Mouse (Mus musculus) lung, adult 10 weeks (tissue): ENCODE data around the gene Nfx1. TPM values are rescaled to one million over a fixed set of nuclear protein-coding genes. Genes with fewer than 3 reads are reported as not detected.

Source experiments
- polyA plus RNA-seq: library from polyadenylated mRNA; stranded (reverse); fragments of 350-450 nt; fragmentation: Illumina TruSeq; extraction: RNeasy Lipid Tissue Mini Kit (QIAGEN cat#74804); gene quantifications from one replicate; pipeline ENCODE4 v1.2.3, GENCODE M21; 2014; ENCODE audit warnings: low read depth, low replicate concordance; ENCODE audit not compliant: insufficient read depth

Gene Nfx1
- polyA plus RNA-seq, result 18.6 TPM

DNA sequence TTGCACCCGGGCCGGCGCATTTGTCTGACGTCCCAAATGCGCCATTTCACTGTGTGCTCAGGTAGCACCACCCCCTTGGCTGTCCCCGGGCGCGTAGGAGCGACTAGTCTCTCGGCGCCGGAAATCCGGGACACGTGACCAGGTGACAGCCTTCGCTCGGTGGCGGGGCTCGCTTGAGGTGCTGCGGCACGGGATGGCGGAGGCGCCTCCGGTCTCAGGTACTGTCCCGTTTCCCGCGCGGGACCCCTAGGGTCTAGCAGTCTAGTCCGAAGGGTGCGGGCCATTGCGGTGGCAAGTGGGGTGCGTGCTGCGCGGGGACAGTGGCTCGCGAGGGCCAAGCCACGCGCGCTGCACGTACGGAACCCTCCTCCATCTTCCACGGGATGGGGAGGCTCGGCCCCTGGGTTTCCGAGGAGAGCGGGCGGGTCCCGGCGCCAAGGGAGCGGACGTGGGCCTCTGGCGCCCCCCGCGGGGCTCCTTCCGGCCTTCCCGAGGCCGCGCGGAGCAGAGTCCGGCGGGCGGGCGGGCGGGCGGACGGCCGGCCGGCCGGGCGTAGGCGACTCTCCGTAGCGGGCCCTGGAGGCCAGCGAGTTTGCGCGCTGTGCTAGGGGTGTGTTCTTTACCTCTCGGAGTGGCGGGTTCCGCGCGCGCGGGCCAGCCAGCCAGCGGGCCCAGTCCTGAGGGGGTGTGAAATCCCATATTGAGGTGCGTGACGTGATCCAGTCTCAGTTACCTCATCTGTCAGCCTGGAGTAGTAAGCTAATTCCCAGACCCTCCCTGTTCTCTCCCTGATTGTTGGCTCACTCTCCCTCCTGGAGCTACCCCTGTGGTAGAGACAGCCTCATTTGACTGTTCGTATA is at the start of gene Nfx1:
TSS of gene Nfx1 (plus strand) at position 65 of the 860 bp plus-strand sequence.

DNA sequence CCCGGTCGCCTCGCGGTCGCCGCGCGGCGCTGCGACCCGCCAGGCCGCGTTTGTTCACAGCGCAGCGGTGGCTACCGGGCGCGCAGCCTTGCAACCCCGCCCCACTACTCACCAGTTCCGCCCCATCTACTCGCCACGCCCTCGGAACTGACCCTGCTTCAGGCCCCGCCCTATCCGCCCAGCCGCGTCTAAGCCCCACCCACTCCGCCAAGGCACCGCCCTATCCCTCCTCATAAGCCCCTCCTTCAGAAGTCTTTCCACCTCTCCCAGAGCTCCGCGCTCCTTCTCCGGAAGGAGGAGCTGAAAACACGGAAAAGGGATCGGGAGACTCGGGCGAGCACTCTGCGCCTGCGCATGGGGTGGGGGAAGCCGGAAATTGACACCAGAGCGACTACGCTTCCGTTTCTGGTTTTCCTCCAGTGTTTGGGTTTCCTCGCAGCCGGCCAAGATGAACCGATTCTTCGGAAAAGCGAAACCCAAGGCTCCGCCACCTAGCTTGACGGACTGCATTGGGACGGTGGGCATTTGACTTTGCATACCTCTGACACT is 22.5 kb upstream of the Nfx1 start, which contains the start of the genes Bag1 and Chmp5:
TSS of gene Bag1 (minus strand) at position 135 of the 549 bp plus-strand sequence.
TSS of gene Chmp5 (plus strand) at position 248 of the 549 bp plus-strand sequence.

GRCm38 (mm10) chr4:41047524-41048271 is 77.0 kb downstream of the Nfx1 start, which contains the start of gene Aqp7:
Aqp7 (minus strand) TSS chr4:41048139.

Other genes with a start within 250 kb of the Nfx1 start
- gene Dnaja1, start 248.8 kb upstream of the Nfx1 start, polyA plus RNA-seq, result 153 TPM
- gene Smu1, start 213.0 kb upstream of the Nfx1 start, polyA plus RNA-seq, result 52.3 TPM
- gene B4galt1, start 116.9 kb upstream of the Nfx1 start, polyA plus RNA-seq, result 39.3 TPM
- 10.8 TPM for gene Spink4, start 50.9 kb upstream of the Nfx1 start, polyA plus RNA-seq
- 295 TPM for gene Bag1, start 22.6 kb upstream of the Nfx1 start, polyA plus RNA-seq
- gene Chmp5, start 22.5 kb upstream of the Nfx1 start, polyA plus RNA-seq, result 140 TPM
- gene Aqp7, start 77.2 kb downstream of the Nfx1 start, polyA plus RNA-seq, result 0.91 TPM
- gene Aqp3, start 127.3 kb downstream of the Nfx1 start, polyA plus RNA-seq, result 0.83 TPM
- 7.4 TPM for gene Nol6, start 153.5 kb downstream of the Nfx1 start, polyA plus RNA-seq
- 77.9 TPM for gene Ube2r2, start 164.8 kb downstream of the Nfx1 start, polyA plus RNA-seq